Mouse (Mus musculus): Measurements from ENCODE around the gene Hnrnpul1.
A peak's percentile ranks its signal among the peaks of the same experiment; 100 is the strongest.
"Not testable (repeated sequence)": the region's sequence is repeated elsewhere in the genome, so short reads cannot be mapped to it uniquely, and the experiment has no call there.

Gene Hnrnpul1

GRCm38 (mm10) chr7:25754738-25755467 is at the start of gene Hnrnpul1:
TSS of gene Hnrnpul1 (minus strand) at chr7:25754757.
- DNase-seq (ENCODE audit: low spot score) = peak; percentile 97

- DNase-seq (ENCODE audit: low spot score) = no peak
Measured at GRCm38 (mm10) chr7:25803460-25803859, 48.9 kb upstream of the Hnrnpul1 start.

DNA sequence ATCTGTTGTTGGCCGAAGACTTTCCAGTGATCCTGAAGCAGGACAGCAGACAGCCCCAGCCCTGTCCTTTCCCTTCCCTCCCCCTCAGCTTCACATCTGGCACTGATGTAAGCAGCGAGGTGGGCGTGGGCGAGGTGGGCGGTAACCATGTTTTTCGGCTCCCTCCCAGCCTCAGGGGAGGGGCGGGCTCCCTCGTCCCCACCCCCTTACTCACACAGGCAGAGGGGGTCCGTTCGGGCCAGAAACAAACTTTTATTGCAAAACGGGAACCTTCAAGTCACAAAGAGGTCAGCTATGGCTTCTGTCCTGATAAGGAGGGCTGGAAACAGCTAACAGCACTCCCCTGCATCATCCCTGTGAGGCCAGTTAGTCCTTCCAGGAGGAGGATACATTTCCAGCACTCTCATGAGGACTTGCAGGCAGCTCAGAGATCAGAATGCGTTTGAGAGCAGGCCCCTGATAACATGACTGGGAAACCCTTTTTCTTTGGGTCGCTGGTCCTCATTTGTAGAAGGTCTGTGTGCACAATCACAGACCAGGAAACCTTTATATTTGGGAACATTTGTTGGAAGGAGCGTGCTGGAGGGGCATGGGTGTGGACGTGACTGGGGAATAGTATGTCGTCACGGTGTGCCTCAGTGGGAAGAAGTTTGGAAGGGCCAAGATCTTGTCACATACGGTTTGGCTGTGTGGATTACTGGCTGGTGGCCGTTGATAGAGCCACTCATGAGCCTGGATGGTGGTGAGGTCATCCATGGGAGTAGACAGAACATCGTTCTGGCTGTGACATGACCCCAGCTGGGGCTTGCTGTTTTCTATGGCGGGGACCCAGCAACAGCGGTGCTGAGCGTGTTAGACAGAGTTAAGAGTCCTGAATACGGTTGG is 47.9 kb upstream of the Hnrnpul1 start:
- peak; percentile 77 for DNase-seq (ENCODE audit: low spot score)

DNA sequence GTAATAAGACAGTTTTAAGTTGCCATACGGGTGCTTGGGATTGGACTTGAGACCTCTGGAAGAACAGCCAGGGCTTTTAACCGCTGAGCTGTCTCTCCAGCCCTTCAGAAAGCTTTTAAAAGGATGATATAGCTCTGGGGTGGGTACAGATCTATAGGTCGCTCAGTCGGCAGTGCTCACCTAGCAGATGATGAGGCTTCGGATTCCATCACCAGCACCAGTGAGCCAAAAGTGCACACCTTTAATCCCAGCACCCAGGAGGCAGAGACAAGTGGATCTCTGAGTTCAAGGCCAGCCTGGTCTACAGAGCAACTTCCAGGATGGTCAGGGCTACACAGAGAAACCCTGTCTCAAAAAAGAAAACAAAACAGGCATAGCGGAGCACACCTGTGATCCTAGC is 46.5 kb upstream of the Hnrnpul1 start:
- DNase-seq (ENCODE audit: low spot score) = no peak

DNA sequence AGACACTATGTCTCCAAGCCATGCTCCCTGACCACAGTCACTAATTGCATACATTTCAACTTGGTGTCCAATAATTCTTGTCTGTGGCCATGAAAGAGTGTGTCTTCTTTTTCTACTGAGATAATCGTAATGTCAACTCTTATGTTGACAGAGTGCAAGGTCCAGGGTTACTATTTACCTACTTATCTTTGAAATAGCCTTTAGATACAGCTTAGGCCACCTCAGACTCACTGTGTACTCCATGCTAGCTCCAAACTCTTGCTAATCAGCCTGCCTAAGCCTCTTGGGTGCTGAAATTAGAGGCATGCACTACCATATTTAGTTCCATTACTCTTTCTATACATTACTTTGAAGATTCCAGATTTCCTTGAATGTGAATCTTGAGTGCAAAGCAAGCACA is 44.8 kb upstream of the Hnrnpul1 start:
- no peak for DNase-seq (ENCODE audit: low spot score)

- DNase-seq (ENCODE audit: low spot score) = no peak
Measured at GRCm38 (mm10) chr7:25798540-25798939, 44.0 kb upstream of the Hnrnpul1 start.

- DNase-seq (ENCODE audit: low spot score) = no peak
Measured at GRCm38 (mm10) chr7:25794775-25795174, 40.2 kb upstream of the Hnrnpul1 start.

DNA sequence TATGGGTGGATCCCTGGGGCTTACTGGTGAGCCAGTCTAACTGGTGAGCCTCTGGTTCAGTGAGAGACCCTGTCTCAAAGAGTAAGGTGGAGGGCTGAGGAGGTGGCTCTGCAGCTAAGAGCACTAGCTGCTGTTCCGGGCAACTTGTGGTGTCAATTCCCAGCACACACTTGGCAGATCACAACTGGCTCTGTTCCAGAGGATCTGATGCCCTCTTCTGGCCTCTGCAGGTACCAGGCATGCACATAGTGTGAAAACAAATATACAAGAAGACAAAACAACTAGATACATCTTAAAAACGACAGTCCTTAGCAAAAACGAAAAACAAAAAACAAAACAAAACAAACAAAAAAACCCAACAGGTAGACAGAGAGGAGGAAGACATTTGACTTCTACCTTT is 39.1 kb upstream of the Hnrnpul1 start:
- DNase-seq (ENCODE audit: low spot score) = no peak

GRCm38 (mm10) chr7:25792966-25793365 is 38.4 kb upstream of the Hnrnpul1 start:
- not testable (repeated sequence) for DNase-seq (ENCODE audit: low spot score)

GRCm38 (mm10) chr7:25790615-25791014 is 36.1 kb upstream of the Hnrnpul1 start:
- DNase-seq (ENCODE audit: low spot score) = no peak

- DNase-seq (ENCODE audit: low spot score) = no peak
Measured at GRCm38 (mm10) chr7:25789129-25789440, 34.5 kb upstream of the Hnrnpul1 start.

GRCm38 (mm10) chr7:25788220-25789128 is 33.9 kb upstream of the Hnrnpul1 start, which contains the start of gene Axl:
TSS of gene Axl (minus strand) at chr7:25788705.
- peak; percentile 84 for DNase-seq (ENCODE audit: low spot score)

- DNase-seq (ENCODE audit: low spot score) = no peak
Measured at GRCm38 (mm10) chr7:25787456-25788219, 33.1 kb upstream of the Hnrnpul1 start.

DNA sequence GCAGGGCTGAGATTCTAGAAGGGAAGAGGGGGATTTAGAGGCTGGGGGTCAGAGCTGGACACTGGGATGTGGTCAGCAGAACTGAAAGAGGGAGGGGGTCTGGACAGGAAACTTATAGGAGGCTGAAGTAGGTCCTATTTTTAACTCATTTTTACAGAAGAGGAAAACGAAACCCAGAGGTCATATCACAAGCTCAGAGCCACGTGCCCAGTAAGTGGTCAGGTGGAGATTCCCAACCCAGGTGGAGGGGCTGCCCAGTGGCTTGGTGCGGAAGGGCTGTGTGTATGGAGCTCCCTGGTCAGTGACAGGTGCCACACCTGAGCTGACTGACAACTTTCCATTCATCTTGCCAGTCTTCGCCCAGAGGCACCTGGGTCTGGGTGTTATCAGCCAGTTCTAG is 32.4 kb upstream of the Hnrnpul1 start:
- DNase-seq (ENCODE audit: low spot score) = no peak

GRCm38 (mm10) chr7:25785752-25786151 is 31.2 kb upstream of the Hnrnpul1 start:
- no peak for DNase-seq (ENCODE audit: low spot score)

DNA sequence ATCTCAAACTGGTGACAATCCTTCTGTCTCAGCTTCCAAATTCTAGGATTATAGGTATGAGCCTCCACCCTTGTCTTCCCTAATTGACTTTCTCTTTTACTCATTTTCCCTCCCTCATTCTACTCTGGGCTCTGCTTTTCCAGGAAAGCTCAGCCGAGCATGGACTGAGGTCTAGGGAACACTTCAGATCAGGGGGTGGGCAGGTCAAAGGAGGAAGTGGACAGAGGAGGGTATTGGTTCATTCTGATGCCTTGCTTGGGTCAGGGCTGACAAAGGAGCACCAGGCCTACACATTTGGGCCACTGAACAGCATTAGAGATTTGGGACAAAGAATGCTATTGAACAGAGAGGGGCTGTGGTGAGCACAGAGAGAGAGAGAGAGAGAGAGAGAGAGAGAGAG is 30.3 kb upstream of the Hnrnpul1 start:
- no peak for DNase-seq (ENCODE audit: low spot score)

GRCm38 (mm10) chr7:25783746-25784145 is 29.2 kb upstream of the Hnrnpul1 start:
- DNase-seq (ENCODE audit: low spot score) = no peak

DNA sequence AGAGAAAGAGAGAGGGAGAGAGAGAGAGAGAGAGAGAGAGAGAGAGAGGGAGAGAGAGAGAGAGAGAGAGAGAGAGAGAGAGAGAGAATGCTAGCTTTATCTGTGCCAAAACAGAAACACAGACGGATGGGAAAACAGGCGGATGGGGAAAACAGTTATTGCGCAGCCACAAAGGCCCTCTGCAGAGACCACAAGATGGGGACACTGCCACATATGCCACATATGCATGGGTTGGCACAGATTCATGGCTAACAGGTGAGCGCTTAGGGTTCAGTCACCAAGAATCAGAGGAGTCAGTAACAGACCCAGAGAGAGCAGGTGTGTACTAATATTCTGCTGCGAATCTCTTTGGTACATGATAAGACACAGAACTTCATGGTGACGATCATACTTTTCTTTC is 28.2 kb upstream of the Hnrnpul1 start:
- DNase-seq (ENCODE audit: low spot score) = no peak

DNA sequence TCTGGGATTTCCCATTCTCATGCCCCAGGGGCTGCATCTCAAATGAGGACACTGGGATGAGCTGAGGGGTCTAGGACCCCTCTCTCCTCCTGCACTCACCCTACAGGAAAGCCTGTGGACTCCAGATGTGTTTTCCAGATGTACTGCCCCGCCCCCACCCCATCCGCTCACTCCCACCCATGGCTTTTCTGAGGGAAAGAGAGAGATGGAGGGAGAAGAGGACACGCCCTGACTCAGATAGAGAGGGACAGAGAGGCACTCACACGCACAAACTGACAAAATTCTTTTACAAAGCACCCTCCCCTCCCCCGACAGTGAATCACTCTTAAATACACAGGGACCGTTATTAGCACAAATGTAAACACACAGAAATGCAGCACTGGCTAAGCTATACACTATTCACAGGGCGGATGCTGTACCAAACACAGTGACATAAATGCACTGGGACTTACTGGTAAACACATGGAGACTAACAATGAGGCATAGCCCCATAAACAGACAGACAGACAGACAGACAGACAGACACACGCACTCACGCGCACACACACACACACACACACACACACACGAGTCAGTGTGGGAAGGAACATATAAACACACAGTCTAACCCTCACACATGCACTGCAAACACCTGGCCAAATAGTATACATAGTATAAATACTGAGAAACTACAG is 27.5 kb upstream of the Hnrnpul1 start:
- no peak for DNase-seq (ENCODE audit: low spot score)

GRCm38 (mm10) chr7:25781321-25781936 is 26.9 kb upstream of the Hnrnpul1 start:
- DNase-seq (ENCODE audit: low spot score) = peak; percentile 86

Measured in ovary, adult 18-20 months (tissue).